Mouse (Mus musculus): ENCODE results near the gene Perm1. TPM values are rescaled to one million over a fixed set of nuclear protein-coding genes. Genes with fewer than 3 reads are reported as not detected.
A peak's percentile ranks its signal among the peaks of the same experiment; 100 is the strongest.

Gene Perm1
- polyA plus RNA-seq, 1 experiment from 2014 or later: 0.08 TPM

- peaks cover 43% of the 10 kb centered on the region for H3K4me1 ChIP-seq (ENCODE audit: insufficient read depth)
- no peak for TF ChIP-seq CTCF (IDR thresholded peaks at IDR 0.05; ENCODE audit: low read depth)
- TF ChIP-seq EP300 (IDR thresholded peaks at IDR 0.05; ENCODE audit: low read depth): no peak
- no peaks in the 10 kb centered on the region for H3K9me3 ChIP-seq (ENCODE audit: low read length)
- no peak overlapping the region for H3K27ac ChIP-seq (ENCODE audit: low read depth)
- no peak overlapping the region for H3K4me3 ChIP-seq (ENCODE audit: low read depth, low read length)
- WGBS (ENCODE audit: insufficient replicate concordance): 67% methylated on average over 8 of the region's 8 CpGs
- H3K27me3 ChIP-seq (ENCODE audit: insufficient read depth, low read length): peaks cover 22% of the 10 kb centered on the region
- H3K4me2 ChIP-seq (ENCODE audit: low read depth, low read length): no peak overlapping the region
- DNase-seq: no peak
- H3K36me3 ChIP-seq (replicated peaks; ENCODE audit: insufficient read depth, low read length): no peaks in the 10 kb centered on the region
- ATAC-seq: no peak
- H3K9ac ChIP-seq (replicated peaks): no peak overlapping the region
Observed at GRCm38 (mm10) chr4:156192421-156193199, 23.1 kb upstream of the Perm1 start.

- peaks cover 22% of the 10 kb centered on the region for H3K27me3 ChIP-seq (ENCODE audit: insufficient read depth, low read length)
- no peak overlapping the region for H3K4me3 ChIP-seq (ENCODE audit: low read depth, low read length)
- peaks cover 43% of the 10 kb centered on the region for H3K4me1 ChIP-seq (ENCODE audit: insufficient read depth)
- no peak overlapping the region for H3K27ac ChIP-seq (ENCODE audit: low read depth)
- no peak for ATAC-seq
- no peak overlapping the region for H3K4me2 ChIP-seq (ENCODE audit: low read depth, low read length)
- TF ChIP-seq CTCF (IDR thresholded peaks at IDR 0.05; ENCODE audit: low read depth) (no peak), EP300 (IDR thresholded peaks at IDR 0.05; ENCODE audit: low read depth) (no peak)
- H3K36me3 ChIP-seq (replicated peaks; ENCODE audit: insufficient read depth, low read length): no peaks in the 10 kb centered on the region
- WGBS (ENCODE audit: insufficient replicate concordance): 45% methylated on average over 2 of the region's 2 CpGs
- H3K9ac ChIP-seq (replicated peaks): no peak overlapping the region
- DNase-seq: no peak
- no peaks in the 10 kb centered on the region for H3K9me3 ChIP-seq (ENCODE audit: low read length)
Observed at GRCm38 (mm10) chr4:156193200-156193590, 22.5 kb upstream of the Perm1 start.

DNA sequence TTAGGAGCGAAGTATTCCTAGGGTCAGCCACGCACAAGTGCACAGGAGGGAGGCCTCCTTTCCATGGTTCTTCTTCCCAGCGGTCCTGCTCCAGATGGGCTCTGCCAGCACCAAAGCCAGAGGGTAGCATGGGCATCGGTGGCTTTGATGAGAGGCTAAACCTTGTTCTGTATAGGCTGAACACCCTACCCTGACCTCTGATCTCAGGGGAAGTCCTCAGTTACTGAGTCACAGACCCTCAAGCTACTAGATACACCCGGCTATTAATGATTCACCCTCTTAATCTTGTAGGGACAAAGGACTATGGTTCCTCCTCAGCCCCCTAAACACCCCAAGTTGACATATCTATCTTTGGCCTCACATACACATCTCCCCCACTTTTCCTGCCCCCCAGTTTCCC, 21.8 kb upstream of the Perm1 start:
- ATAC-seq (no peak), DNase-seq (no peak)
- H3K9me3 ChIP-seq (ENCODE audit: low read length): no peaks in the 10 kb centered on the region
- no peak overlapping the region for H3K4me2 ChIP-seq (ENCODE audit: low read depth, low read length)
- H3K9ac ChIP-seq (replicated peaks): no peak overlapping the region
- H3K36me3 ChIP-seq (replicated peaks; ENCODE audit: insufficient read depth, low read length): no peaks in the 10 kb centered on the region
- 71% methylated on average over 5 of the region's 5 CpGs for WGBS (ENCODE audit: insufficient replicate concordance)
- H3K27ac ChIP-seq (ENCODE audit: low read depth): no peak overlapping the region
- H3K4me1 ChIP-seq (ENCODE audit: insufficient read depth): peaks cover 38% of the 10 kb centered on the region
- no peak overlapping the region for H3K4me3 ChIP-seq (ENCODE audit: low read depth, low read length)
- TF ChIP-seq CTCF (IDR thresholded peaks at IDR 0.05; ENCODE audit: low read depth) (no peak), EP300 (IDR thresholded peaks at IDR 0.05; ENCODE audit: low read depth) (no peak)
- peaks cover 22% of the 10 kb centered on the region for H3K27me3 ChIP-seq (ENCODE audit: insufficient read depth, low read length)

GRCm38 (mm10) chr4:156194346-156194745, 21.3 kb upstream of the Perm1 start:
- Histone ChIP-seq H3K4me2 (ENCODE audit: low read depth, low read length) (no peak overlapping the region), H3K36me3 (replicated peaks; ENCODE audit: insufficient read depth, low read length) (no peaks in the 10 kb centered on the region), H3K27me3 (ENCODE audit: insufficient read depth, low read length) (peaks cover 22% of the 10 kb centered on the region), H3K27ac (ENCODE audit: low read depth) (no peak overlapping the region), H3K9me3 (ENCODE audit: low read length) (no peaks in the 10 kb centered on the region), H3K4me3 (ENCODE audit: low read depth, low read length) (no peak overlapping the region), H3K4me1 (ENCODE audit: insufficient read depth) (peaks cover 37% of the 10 kb centered on the region), H3K9ac (replicated peaks) (no peak overlapping the region)
- DNase-seq (no peak), ATAC-seq (no peak)
- WGBS (ENCODE audit: insufficient replicate concordance): 64% methylated on average over 6 of the region's 6 CpGs
- TF ChIP-seq CTCF (IDR thresholded peaks at IDR 0.05; ENCODE audit: low read depth): no peak
- no peak for TF ChIP-seq EP300 (IDR thresholded peaks at IDR 0.05; ENCODE audit: low read depth)

GRCm38 (mm10) chr4:156195927-156196870, 19.5 kb upstream of the Perm1 start:
- Histone ChIP-seq H3K9me3 (ENCODE audit: low read length) (no peaks in the 10 kb centered on the region), H3K36me3 (replicated peaks; ENCODE audit: insufficient read depth, low read length) (no peaks in the 10 kb centered on the region), H3K4me1 (ENCODE audit: insufficient read depth) (peaks cover 36% of the 10 kb centered on the region), H3K27me3 (ENCODE audit: insufficient read depth, low read length) (peaks cover 22% of the 10 kb centered on the region), H3K4me3 (ENCODE audit: low read depth, low read length) (peak overlapping the region; percentile 87), H3K4me2 (ENCODE audit: low read depth, low read length) (peak overlapping the region; percentile 99), H3K9ac (replicated peaks) (peak overlapping the region; percentile 78), H3K27ac (ENCODE audit: low read depth) (no peak overlapping the region)
- no peak for TF ChIP-seq CTCF (IDR thresholded peaks at IDR 0.05; ENCODE audit: low read depth)
- TF ChIP-seq EP300 (IDR thresholded peaks at IDR 0.05; ENCODE audit: low read depth): no peak
- ATAC-seq: no peak
- 8% methylated on average over 35 of the region's 35 CpGs for WGBS (ENCODE audit: insufficient replicate concordance)
- peak; percentile 51 for DNase-seq
